Mouse (Mus musculus) midbrain, embryonic 15.5 days (tissue): ENCODE results near the gene Rnf157. TPM values are rescaled to one million over a fixed set of nuclear protein-coding genes. Genes with fewer than 3 reads are reported as not detected.
A peak's percentile ranks its signal among the peaks of the same experiment; 100 is the strongest.
"Not testable (repeated sequence)": the region's sequence is repeated elsewhere in the genome, so short reads cannot be mapped to it uniquely, and the experiment has no call there.

ENCODE experiments used
- ATAC-seq: fragments of 200-750 bp; cut with Nextera tagmentation; replicated peaks from 2 replicates; pipeline ENCODE4 v1.8.0; 2017; ENCODE audit warnings: moderate TSS enrichment
- H3K27ac ChIP-seq: fragments of 300-500 bp; sonication (generic); 2 replicates; pipeline ENCODE4 v1.5.1; 2015; ENCODE audit warnings: mild to moderate bottlenecking, inconsistent platforms
- H3K27me3 ChIP-seq: fragments of 300-500 bp; sonication (generic); replicated peaks from 2 replicates; pipeline ENCODE4 v1.6.1; 2015; ENCODE audit warnings: inconsistent platforms
- H3K36me3 ChIP-seq: fragments of 300-500 bp; sonication (generic); replicated peaks from 2 replicates; pipeline ENCODE4 v1.6.1; 2015; ENCODE audit warnings: inconsistent platforms
- H3K4me1 ChIP-seq: fragments of 300-500 bp; sonication (generic); 2 replicates; pipeline ENCODE4 v1.6.1; 2015; ENCODE audit warnings: inconsistent platforms
- H3K4me2 ChIP-seq: fragments of 300-500 bp; sonication (generic); 2 replicates; pipeline ENCODE4 v1.6.1; 2015; ENCODE audit warnings: inconsistent platforms, mild to moderate bottlenecking, moderate library complexity
- H3K4me3 ChIP-seq: fragments of 300-500 bp; sonication (generic); 2 replicates; pipeline ENCODE4 v1.5.1; 2015; ENCODE audit warnings: mild to moderate bottlenecking, inconsistent platforms
- H3K9ac ChIP-seq: fragments of 300-500 bp; sonication (generic); 2 replicates; pipeline ENCODE4 v1.6.1; 2015; ENCODE audit warnings: mild to moderate bottlenecking, inconsistent platforms
- H3K9me3 ChIP-seq: fragments of 300-500 bp; sonication (generic); 2 replicates; pipeline ENCODE4 v1.6.1; 2016; ENCODE audit warnings: inconsistent platforms
- WGBS: fragments of 180-500 bp; shearing (Covaris S2); methylation state at CpG from one replicate; pipeline ENCODE4 v1.1.7; 2015; ENCODE audit warnings: mixed read lengths; 5-methylcytosine and 5-hydroxymethylcytosine counted together
- polyA plus RNA-seq: library from polyadenylated mRNA; unstranded; fragments of >200 nt; fragmentation: Nextera tagmentation; extraction: Ambion mirVana; gene quantifications from 2 replicates; pipeline ENCODE4 v1.2.1, GENCODE M21; 2015

Rnf157 gene
- polyA plus RNA-seq, 1 experiment from 2014 or later = 68.0 TPM

DNA sequence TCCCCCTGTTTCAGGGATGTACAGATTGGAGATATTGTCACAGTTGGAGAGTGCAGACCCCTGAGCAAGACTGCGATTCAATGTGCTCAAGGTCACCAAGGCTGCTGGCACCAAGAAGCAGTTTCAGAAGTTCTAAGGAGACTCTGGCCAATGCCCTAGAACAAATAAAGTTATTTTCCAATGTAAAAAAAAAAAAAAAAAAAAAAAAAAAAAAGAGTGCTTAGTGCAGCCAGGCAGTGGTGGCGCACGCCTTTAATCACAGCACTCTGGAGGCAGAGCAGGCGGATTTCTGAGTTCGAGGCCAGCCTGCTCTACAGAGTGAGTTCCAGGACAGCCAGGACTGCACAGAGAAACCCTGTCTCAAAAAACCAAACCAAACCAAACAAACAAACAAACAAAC, 29.8 kb downstream of the Rnf157 start:
- peaks cover 21% of the 10 kb centered on the region for H3K4me1 ChIP-seq
- not testable (repeated sequence) for H3K27ac ChIP-seq, H3K27me3 ChIP-seq, H3K9ac ChIP-seq, H3K4me3 ChIP-seq, H3K36me3 ChIP-seq, H3K4me2 ChIP-seq, H3K9me3 ChIP-seq, ATAC-seq
- 90% methylated on average over 5 of the region's 5 CpGs for WGBS

- Histone ChIP-seq H3K9me3 (no peaks in the 10 kb centered on the region), H3K9ac (no peak overlapping the region), H3K36me3 (no peaks in the 10 kb centered on the region), H3K27ac (no peak overlapping the region), H3K27me3 (no peaks in the 10 kb centered on the region), H3K4me2 (no peak overlapping the region), H3K4me1 (no peaks in the 10 kb centered on the region), H3K4me3 (no peak overlapping the region)
- 91% methylated on average over 7 of the region's 7 CpGs for WGBS
- no peak for ATAC-seq
These were observed 32.1 kb downstream of the Rnf157 start for GRCm38 (mm10) chr11:116380767-116381166.

- Histone ChIP-seq H3K9me3 (no peaks in the 10 kb centered on the region), H3K36me3 (no peaks in the 10 kb centered on the region), H3K4me1 (no peaks in the 10 kb centered on the region), H3K4me3 (no peak overlapping the region), H3K27me3 (no peaks in the 10 kb centered on the region), H3K9ac (no peak overlapping the region), H3K27ac (no peak overlapping the region), H3K4me2 (no peak overlapping the region)
- no peak for ATAC-seq
- 87% methylated on average over 6 of the region's 6 CpGs for WGBS
These were observed 33.3 kb downstream of the Rnf157 start for GRCm38 (mm10) chr11:116379530-116379929.

- WGBS = 86% methylated on average over 7 of the region's 7 CpGs
- H3K27me3 ChIP-seq = no peaks in the 10 kb centered on the region
- H3K9me3 ChIP-seq = no peaks in the 10 kb centered on the region
- no peak overlapping the region for H3K27ac ChIP-seq
- no peak overlapping the region for H3K4me3 ChIP-seq
- no peak overlapping the region for H3K4me2 ChIP-seq
- H3K4me1 ChIP-seq = no peaks in the 10 kb centered on the region
- ATAC-seq = no peak
- H3K9ac ChIP-seq = no peak overlapping the region
- no peaks in the 10 kb centered on the region for H3K36me3 ChIP-seq
These were observed 35.7 kb downstream of the Rnf157 start for GRCm38 (mm10) chr11:116376945-116377661.

GRCm38 (mm10) chr11:116371894-116372450, 40.9 kb downstream of the Rnf157 start:
- Histone ChIP-seq H3K9ac (no peak overlapping the region), H3K9me3 (no peaks in the 10 kb centered on the region), H3K4me2 (no peak overlapping the region), H3K4me1 (no peaks in the 10 kb centered on the region), H3K4me3 (no peak overlapping the region), H3K27ac (no peak overlapping the region), H3K36me3 (no peaks in the 10 kb centered on the region), H3K27me3 (no peaks in the 10 kb centered on the region)
- WGBS = 93% methylated on average over 4 of the region's 4 CpGs
- no peak for ATAC-seq

GRCm38 (mm10) chr11:116369633-116370032, 43.2 kb downstream of the Rnf157 start:
- Histone ChIP-seq H3K4me2 (no peak overlapping the region), H3K9ac (no peak overlapping the region), H3K36me3 (no peaks in the 10 kb centered on the region), H3K27me3 (no peaks in the 10 kb centered on the region), H3K4me3 (no peak overlapping the region), H3K27ac (no peak overlapping the region), H3K9me3 (no peaks in the 10 kb centered on the region), H3K4me1 (peaks cover 7% of the 10 kb centered on the region; the same call in 1 of the 2 replicates)
- ATAC-seq = no peak
- WGBS = 70% methylated on average over 5 of the region's 5 CpGs

DNA sequence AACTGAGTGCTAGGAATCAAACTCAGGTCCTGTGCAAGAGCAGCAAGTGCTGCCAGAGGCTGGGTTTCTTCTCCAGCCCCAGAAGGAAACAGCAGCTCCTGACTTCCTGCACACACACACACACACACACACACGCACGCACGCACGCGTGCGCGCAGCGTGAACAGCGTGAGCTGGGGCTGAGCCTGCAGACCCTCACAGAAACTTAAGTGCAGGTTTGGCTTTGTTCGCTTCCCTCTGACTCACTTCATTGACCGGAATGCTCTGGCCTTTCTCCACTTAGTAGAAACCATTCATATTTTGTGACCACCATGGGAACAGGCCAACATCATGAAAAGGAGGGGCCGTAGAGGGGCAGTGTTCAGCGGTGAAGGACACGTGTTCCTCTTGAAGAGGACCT, 43.8 kb downstream of the Rnf157 start:
- Histone ChIP-seq H3K9ac (no peak overlapping the region), H3K4me3 (no peak overlapping the region), H3K36me3 (no peaks in the 10 kb centered on the region), H3K9me3 (no peaks in the 10 kb centered on the region), H3K27ac (no peak overlapping the region), H3K27me3 (no peaks in the 10 kb centered on the region), H3K4me1 (peaks cover 7% of the 10 kb centered on the region; the same call in 1 of the 2 replicates), H3K4me2 (no peak overlapping the region)
- no peak for ATAC-seq
- WGBS = 91% methylated on average over 14 of the region's 14 CpGs

DNA sequence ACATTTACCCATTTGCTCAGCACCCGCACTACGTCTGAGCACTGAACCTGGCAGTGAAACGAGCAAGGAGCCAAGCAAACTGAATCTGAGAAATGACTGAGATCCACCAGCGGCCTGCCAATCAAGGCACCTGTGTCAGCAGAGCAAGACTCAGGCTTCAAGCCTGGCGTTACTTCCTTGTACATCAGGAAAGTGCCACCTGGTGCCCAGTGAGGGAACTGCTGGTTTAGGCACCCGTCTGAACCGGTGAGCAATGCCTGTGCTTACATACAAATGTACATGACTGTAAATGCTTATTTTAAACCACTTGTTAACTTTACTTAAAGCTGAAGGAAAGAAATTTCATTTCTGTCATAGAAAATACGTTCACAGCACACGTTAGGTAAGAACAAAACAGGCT, 44.7 kb downstream of the Rnf157 start:
- H3K36me3 ChIP-seq = no peaks in the 10 kb centered on the region
- peaks cover 7% of the 10 kb centered on the region; the same call in 1 of the 2 replicates for H3K4me1 ChIP-seq
- H3K9ac ChIP-seq = no peak overlapping the region
- ATAC-seq = no peak
- H3K27ac ChIP-seq = no peak overlapping the region
- no peaks in the 10 kb centered on the region for H3K27me3 ChIP-seq
- H3K4me2 ChIP-seq = no peak overlapping the region
- 22% methylated on average over 9 of the region's 9 CpGs for WGBS
- H3K9me3 ChIP-seq = no peaks in the 10 kb centered on the region
- H3K4me3 ChIP-seq = no peak overlapping the region

DNA sequence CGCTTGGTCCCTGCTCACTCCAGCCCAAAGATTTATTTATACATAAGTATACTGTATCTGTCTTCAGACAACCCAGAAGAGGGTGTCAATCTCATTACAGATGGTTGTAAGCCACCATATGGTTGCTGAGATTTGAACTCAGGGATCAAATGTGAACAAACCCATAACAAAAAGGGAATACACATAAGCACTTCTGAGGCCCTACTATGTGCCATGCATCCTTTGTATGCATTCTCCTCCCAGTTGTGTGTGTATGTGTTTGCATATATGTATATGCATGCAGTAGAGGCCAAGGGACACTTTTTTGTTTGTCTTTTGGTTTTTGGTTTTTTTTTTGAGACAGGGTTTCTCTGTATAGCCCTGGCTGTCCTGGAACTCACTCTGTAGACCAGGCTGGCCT, 46.2 kb downstream of the Rnf157 start:
- Histone ChIP-seq H3K4me3 (no peak overlapping the region), H3K4me1 (peaks cover 7% of the 10 kb centered on the region; the same call in 1 of the 2 replicates), H3K27ac (no peak overlapping the region), H3K27me3 (no peaks in the 10 kb centered on the region), H3K4me2 (no peak overlapping the region), H3K9ac (no peak overlapping the region), H3K36me3 (no peaks in the 10 kb centered on the region), H3K9me3 (no peaks in the 10 kb centered on the region)
- WGBS = 91% methylated on average over 1 of the region's 1 CpGs
- ATAC-seq = no peak

DNA sequence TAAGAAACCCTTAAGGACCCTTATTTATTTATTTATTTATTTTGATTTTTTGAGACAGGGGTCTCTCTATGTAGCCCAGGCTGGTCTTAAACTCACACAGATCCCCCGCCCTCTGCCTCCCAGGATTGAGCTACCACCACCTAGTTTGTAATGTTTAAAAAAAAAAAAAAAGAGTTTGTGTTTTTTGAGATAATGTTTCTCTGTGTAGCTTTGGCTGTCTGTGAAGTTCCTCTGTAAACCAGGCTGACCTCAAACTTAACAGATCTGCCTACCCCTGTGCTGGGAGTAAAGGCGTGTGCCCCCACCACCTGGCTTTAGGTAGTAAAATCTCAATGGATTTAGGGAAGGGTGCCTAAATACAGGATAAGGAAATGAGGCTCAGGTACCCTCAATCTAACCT, 46.7 kb downstream of the Rnf157 start:
- H3K27me3 ChIP-seq = no peaks in the 10 kb centered on the region
- no peaks in the 10 kb centered on the region for H3K36me3 ChIP-seq
- 83% methylated on average over 2 of the region's 2 CpGs for WGBS
- no peak overlapping the region for H3K9ac ChIP-seq
- no peak overlapping the region for H3K4me3 ChIP-seq
- H3K4me2 ChIP-seq = no peak overlapping the region
- no peaks in the 10 kb centered on the region for H3K9me3 ChIP-seq
- H3K4me1 ChIP-seq = peaks cover 7% of the 10 kb centered on the region; the same call in 1 of the 2 replicates
- H3K27ac ChIP-seq = no peak overlapping the region
- ATAC-seq = no peak

- no peak overlapping the region for H3K4me3 ChIP-seq
- H3K36me3 ChIP-seq = no peaks in the 10 kb centered on the region
- no peak overlapping the region for H3K4me2 ChIP-seq
- H3K9me3 ChIP-seq = no peaks in the 10 kb centered on the region
- ATAC-seq = no peak
- H3K27ac ChIP-seq = 0 out of 2 replicates have a peak overlapping the region, but pooled peaks have one; percentile 45
- 35% methylated on average over 13 of the region's 13 CpGs for WGBS
- H3K4me1 ChIP-seq = peaks cover 7% of the 10 kb centered on the region; the same call in 1 of the 2 replicates
- no peak overlapping the region for H3K9ac ChIP-seq
- H3K27me3 ChIP-seq = no peaks in the 10 kb centered on the region
These were observed 47.4 kb downstream of the Rnf157 start for GRCm38 (mm10) chr11:116365432-116365831.

DNA sequence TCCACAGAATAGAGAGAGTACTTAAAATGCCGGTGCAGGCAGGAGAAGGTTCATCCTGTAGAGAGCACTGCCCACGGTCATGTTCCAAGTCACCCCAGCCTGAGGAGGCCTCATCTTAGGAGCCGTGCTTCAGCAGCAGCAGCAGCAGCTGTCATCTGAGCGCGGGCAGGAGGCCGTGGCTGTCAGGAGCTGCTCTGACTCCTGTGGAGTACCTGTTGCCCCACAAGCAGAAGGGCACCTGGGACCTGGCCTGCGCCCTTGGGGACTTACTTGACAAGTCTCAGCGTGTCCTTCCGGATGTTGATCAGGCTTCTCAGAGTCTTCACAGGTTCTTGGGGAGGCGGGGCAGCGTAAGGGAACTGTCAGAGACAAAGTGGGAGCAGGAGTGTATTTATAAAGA, 50.8 kb downstream of the Rnf157 start:
- no peaks in the 10 kb centered on the region for H3K9me3 ChIP-seq
- H3K36me3 ChIP-seq = 0 out of 2 replicates have a peak, but pooled peaks cover 6% of the 10 kb centered on the region
- WGBS = 74% methylated on average over 11 of the region's 11 CpGs
- no peak overlapping the region for H3K4me3 ChIP-seq
- peaks cover 7% of the 10 kb centered on the region; the same call in 1 of the 2 replicates for H3K4me1 ChIP-seq
- H3K27ac ChIP-seq = no peak overlapping the region
- no peak overlapping the region for H3K9ac ChIP-seq
- ATAC-seq = no peak
- H3K27me3 ChIP-seq = no peaks in the 10 kb centered on the region
- no peak overlapping the region for H3K4me2 ChIP-seq

DNA sequence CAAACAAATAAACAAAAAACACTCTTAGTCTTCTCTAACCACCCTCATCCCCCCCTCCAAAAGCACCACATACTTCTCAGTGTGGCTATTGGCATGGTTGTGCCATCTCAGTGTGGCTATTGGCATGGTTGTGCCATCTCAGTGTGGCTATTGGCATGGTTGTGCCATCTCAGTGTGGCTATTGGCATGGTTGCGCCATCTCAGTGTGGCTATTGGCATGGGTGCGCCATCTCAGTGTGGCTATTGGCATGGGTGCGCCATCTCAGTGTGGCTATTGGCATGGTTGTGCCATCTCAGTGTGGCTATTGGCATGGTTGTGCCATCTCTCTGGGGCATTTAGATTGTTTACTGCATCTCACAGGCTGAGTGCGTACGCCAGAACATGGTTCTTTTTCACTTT, 51.9 kb downstream of the Rnf157 start:
- H3K9me3 ChIP-seq, H3K27me3 ChIP-seq, H3K4me3 ChIP-seq, ATAC-seq, H3K9ac ChIP-seq, H3K4me2 ChIP-seq, H3K27ac ChIP-seq, H3K4me1 ChIP-seq: not testable (repeated sequence)
- WGBS = 97% methylated on average over 5 of the region's 5 CpGs
- peaks cover 10% of the 10 kb centered on the region; the same call in 1 of the 2 replicates for H3K36me3 ChIP-seq
